Mouse (Mus musculus) limb, embryonic 10.5 days (tissue): ENCODE results near the gene Tlk1. TPM values are rescaled to one million over a fixed set of nuclear protein-coding genes. Genes with fewer than 3 reads are reported as not detected.
"Not testable (repeated sequence)": the region's sequence is repeated elsewhere in the genome, so short reads cannot be mapped to it uniquely, and the experiment has no call there.

Experiments
- DNase-seq: peaks from one replicate; pipeline ENCODE4 v3.0.0-alpha.2; 2017; ENCODE audit warnings: low spot score
- H3K27ac ChIP-seq: fragments of 300-500 bp; sonication (generic); 2 replicates; pipeline ENCODE4 v1.5.1; 2016; ENCODE audit warnings: mild to moderate bottlenecking
- H3K27me3 ChIP-seq: fragments of 300-500 bp; sonication (generic); 2 replicates; pipeline ENCODE4 v1.6.1; 2016; ENCODE audit warnings: low read depth, mild to moderate bottlenecking; ENCODE audit not compliant: poor library complexity, severe bottlenecking
- H3K36me3 ChIP-seq: fragments of 300-500 bp; sonication (generic); 2 replicates; pipeline ENCODE4 v1.6.1; 2016; ENCODE audit warnings: mild to moderate bottlenecking, moderate library complexity
- H3K4me1 ChIP-seq: fragments of 300-500 bp; sonication (generic); 2 replicates; pipeline ENCODE4 v1.6.1; 2016
- H3K4me3 ChIP-seq: fragments of 300-500 bp; sonication (generic); 2 replicates; pipeline ENCODE4 v1.5.1; 2016; ENCODE audit warnings: mild to moderate bottlenecking, moderate library complexity
- H3K9me3 ChIP-seq: fragments of 300-500 bp; sonication (generic); replicated peaks from 2 replicates; pipeline ENCODE4 v1.6.1; 2016; ENCODE audit warnings: mild to moderate bottlenecking
- WGBS: fragments of 180-500 bp; shearing (Covaris S2); methylation state at CpG from one replicate; pipeline ENCODE4 v1.1.7; 2016; 5-methylcytosine and 5-hydroxymethylcytosine counted together
- polyA plus RNA-seq: library from polyadenylated mRNA; unstranded; fragments of >200 nt; fragmentation: Nextera tagmentation; extraction: Ambion mirVana; gene quantifications from 2 replicates; pipeline ENCODE4 v1.2.1, GENCODE M21; 2016

The Tlk1 gene
- polyA plus RNA-seq, 1 experiment from 2014 or later, result 27.6 TPM

- not testable (repeated sequence) for H3K4me3 ChIP-seq, DNase-seq, H3K27ac ChIP-seq, H3K27me3 ChIP-seq, H3K4me1 ChIP-seq, H3K9me3 ChIP-seq
- 80% methylated on average over 4 of the region's 4 CpGs for WGBS
- H3K36me3 ChIP-seq, result peaks cover 20% of the 10 kb centered on the region
These were observed 21.8 kb downstream of the Tlk1 start for GRCm38 (mm10) chr2:70803696-70804095.

- Histone ChIP-seq H3K4me1 (no peaks in the 10 kb centered on the region), H3K27ac (no peak overlapping the region), H3K9me3 (no peaks in the 10 kb centered on the region), H3K36me3 (peaks cover 20% of the 10 kb centered on the region), H3K27me3 (no peaks in the 10 kb centered on the region), H3K4me3 (no peak overlapping the region)
- no peak for DNase-seq
- WGBS, result 58% methylated on average over 6 of the region's 6 CpGs
These were observed 22.9 kb downstream of the Tlk1 start for GRCm38 (mm10) chr2:70802658-70803057.

GRCm38 (mm10) chr2:70801543-70801942, 24.0 kb downstream of the Tlk1 start:
- Histone ChIP-seq H3K27ac (no peak overlapping the region), H3K27me3 (no peaks in the 10 kb centered on the region), H3K4me3 (no peak overlapping the region), H3K36me3 (peaks cover 27% of the 10 kb centered on the region), H3K9me3 (no peaks in the 10 kb centered on the region), H3K4me1 (no peaks in the 10 kb centered on the region)
- no peak for DNase-seq

- DNase-seq, result no peak
- H3K4me1 ChIP-seq, result no peaks in the 10 kb centered on the region
- WGBS, result 94% methylated on average over 1 of the region's 1 CpGs
These were observed 25.1 kb downstream of the Tlk1 start for GRCm38 (mm10) chr2:70800396-70800795.

GRCm38 (mm10) chr2:70793276-70793675, 32.3 kb downstream of the Tlk1 start:
- Histone ChIP-seq H3K27me3 (no peaks in the 10 kb centered on the region), H3K4me1 (no peaks in the 10 kb centered on the region), H3K4me3 (no peak overlapping the region), H3K27ac (no peak overlapping the region), H3K9me3 (no peaks in the 10 kb centered on the region), H3K36me3 (peaks cover 22% of the 10 kb centered on the region)
- WGBS, result 84% methylated on average over 4 of the region's 4 CpGs
- DNase-seq, result no peak

More at GRCm38 (mm10) chr2:70800396-70800795, 25.1 kb downstream of the Tlk1 start:
- H3K27ac ChIP-seq, result no peak overlapping the region
- H3K36me3 ChIP-seq, result peaks cover 20% of the 10 kb centered on the region
- no peaks in the 10 kb centered on the region for H3K9me3 ChIP-seq
- H3K27me3 ChIP-seq, result no peaks in the 10 kb centered on the region
- no peak overlapping the region for H3K4me3 ChIP-seq

GRCm38 (mm10) chr2:70790246-70790645, 35.3 kb downstream of the Tlk1 start:
- Histone ChIP-seq H3K27me3 (no peaks in the 10 kb centered on the region), H3K27ac (no peak overlapping the region), H3K36me3 (peaks cover 17% of the 10 kb centered on the region), H3K9me3 (no peaks in the 10 kb centered on the region), H3K4me3 (no peak overlapping the region), H3K4me1 (no peaks in the 10 kb centered on the region)
- 83% methylated on average over 2 of the region's 2 CpGs for WGBS
- DNase-seq, result no peak

- H3K36me3 ChIP-seq, result peaks cover 8% of the 10 kb centered on the region
- no peak overlapping the region for H3K4me3 ChIP-seq
- no peaks in the 10 kb centered on the region for H3K27me3 ChIP-seq
- no peak for DNase-seq
- no peaks in the 10 kb centered on the region for H3K9me3 ChIP-seq
- H3K27ac ChIP-seq, result no peak overlapping the region
- 95% methylated on average over 3 of the region's 3 CpGs for WGBS
- H3K4me1 ChIP-seq, result no peaks in the 10 kb centered on the region
These were observed 36.2 kb downstream of the Tlk1 start for GRCm38 (mm10) chr2:70789331-70789730.

- WGBS, result 89% methylated on average over 4 of the region's 4 CpGs
- Histone ChIP-seq H3K4me3 (no peak overlapping the region), H3K36me3 (peaks cover 8% of the 10 kb centered on the region; the same call in 1 of the 2 replicates), H3K27me3 (no peaks in the 10 kb centered on the region), H3K4me1 (no peaks in the 10 kb centered on the region), H3K9me3 (no peaks in the 10 kb centered on the region), H3K27ac (no peak overlapping the region)
- DNase-seq, result no peak
These were observed 41.1 kb downstream of the Tlk1 start for GRCm38 (mm10) chr2:70784447-70784846.

GRCm38 (mm10) chr2:70783504-70783903, 42.0 kb downstream of the Tlk1 start:
- Histone ChIP-seq H3K27me3 (no peaks in the 10 kb centered on the region), H3K4me1 (no peaks in the 10 kb centered on the region), H3K36me3 (peaks cover 8% of the 10 kb centered on the region; the same call in 1 of the 2 replicates), H3K27ac (no peak overlapping the region), H3K9me3 (no peaks in the 10 kb centered on the region), H3K4me3 (no peak overlapping the region)
- DNase-seq, result no peak
- 91% methylated on average over 8 of the region's 8 CpGs for WGBS

GRCm38 (mm10) chr2:70779634-70780033, 45.9 kb downstream of the Tlk1 start:
- WGBS, result 94% methylated on average over 1 of the region's 1 CpGs
- Histone ChIP-seq H3K9me3 (no peaks in the 10 kb centered on the region), H3K27ac (no peak overlapping the region), H3K27me3 (no peaks in the 10 kb centered on the region), H3K4me3 (no peak overlapping the region), H3K36me3 (0 out of 2 replicates have a peak, but pooled peaks cover 4% of the 10 kb centered on the region), H3K4me1 (0 out of 2 replicates have a peak, but pooled peaks cover 2% of the 10 kb centered on the region)
- no peak for DNase-seq

- 0 out of 2 replicates have a peak, but pooled peaks cover 4% of the 10 kb centered on the region for H3K4me1 ChIP-seq
- H3K27me3 ChIP-seq, result no peaks in the 10 kb centered on the region
- 96% methylated on average over 2 of the region's 2 CpGs for WGBS
- no peaks in the 10 kb centered on the region for H3K36me3 ChIP-seq
- no peak overlapping the region for H3K27ac ChIP-seq
- H3K9me3 ChIP-seq, result no peaks in the 10 kb centered on the region
- no peak overlapping the region for H3K4me3 ChIP-seq
- no peak for DNase-seq
These were observed 48.8 kb downstream of the Tlk1 start for GRCm38 (mm10) chr2:70776744-70777143.

- 87% methylated on average over 7 of the region's 7 CpGs for WGBS
- Histone ChIP-seq H3K36me3 (peaks cover 3% of the 10 kb centered on the region; the same call in 1 of the 2 replicates), H3K9me3 (no peaks in the 10 kb centered on the region), H3K27ac (no peak overlapping the region), H3K4me1 (no peaks in the 10 kb centered on the region), H3K27me3 (no peaks in the 10 kb centered on the region), H3K4me3 (no peak overlapping the region)
- no peak for DNase-seq
These were observed 60.8 kb downstream of the Tlk1 start for GRCm38 (mm10) chr2:70764734-70765133.

- no peaks in the 10 kb centered on the region for H3K9me3 ChIP-seq
- DNase-seq, result no peak
- H3K27me3 ChIP-seq, result no peaks in the 10 kb centered on the region
- no peak overlapping the region for H3K27ac ChIP-seq
- WGBS, result 87% methylated on average over 1 of the region's 1 CpGs
- no peaks in the 10 kb centered on the region for H3K4me1 ChIP-seq
- no peak overlapping the region for H3K4me3 ChIP-seq
- no peaks in the 10 kb centered on the region for H3K36me3 ChIP-seq
These were observed 62.8 kb downstream of the Tlk1 start for GRCm38 (mm10) chr2:70762741-70763140.

GRCm38 (mm10) chr2:70752149-70752548, 73.4 kb downstream of the Tlk1 start:
- no peak for DNase-seq
- Histone ChIP-seq H3K4me1 (peaks cover 4% of the 10 kb centered on the region; the same call in 1 of the 2 replicates), H3K27me3 (no peaks in the 10 kb centered on the region), H3K4me3 (no peak overlapping the region), H3K27ac (no peak overlapping the region), H3K36me3 (peaks cover 55% of the 10 kb centered on the region), H3K9me3 (no peaks in the 10 kb centered on the region)
- 97% methylated on average over 5 of the region's 5 CpGs for WGBS
